Mouse (Mus musculus) gastrocnemius, postnatal 10 days (tissue): ENCODE data around the gene Ifit2. TPM values are rescaled to one million over a fixed set of nuclear protein-coding genes. Genes with fewer than 3 reads are reported as not detected.
"Not testable (repeated sequence)": the region's sequence is repeated elsewhere in the genome, so short reads cannot be mapped to it uniquely, and the experiment has no call there.

Experiments
- DNase-seq: peaks from one replicate; pipeline ENCODE4 v3.0.0; 2021; ENCODE audit warnings: mixed read lengths
- total RNA-seq, 2 experiments: library from RNA; stranded (reverse); gene quantifications; 2 replicates each; pipeline ENCODE4 v1.2.3; 2021

The Ifit2 gene
- total RNA-seq, 2 experiments from 2014 or later: 3.1 to 3.3 TPM

GRCm38 (mm10) chr19:34596811-34597210, 46.3 kb downstream of the Ifit2 start:
- DNase-seq: no peak

GRCm38 (mm10) chr19:34598341-34598740, 47.8 kb downstream of the Ifit2 start:
- DNase-seq: peak; percentile 18

GRCm38 (mm10) chr19:34599250-34599649, 48.8 kb downstream of the Ifit2 start:
- not testable (repeated sequence) for DNase-seq

GRCm38 (mm10) chr19:34601888-34602287, 51.4 kb downstream of the Ifit2 start, which contains the start of gene Ifit1bl1:
TSS of gene Ifit1bl1 (minus strand) at chr19:34601956.
- not testable (repeated sequence) for DNase-seq

GRCm38 (mm10) chr19:34605472-34605871, 55.0 kb downstream of the Ifit2 start:
- DNase-seq: no peak

- DNase-seq: not testable (repeated sequence)
Measured at GRCm38 (mm10) chr19:34607237-34608051, 57.0 kb downstream of the Ifit2 start, which contains the start of gene Ifit3b. TSS of gene Ifit3b (plus strand) at chr19:34607970.

GRCm38 (mm10) chr19:34610118-34610517, 59.6 kb downstream of the Ifit2 start:
- DNase-seq: not testable (repeated sequence)

GRCm38 (mm10) chr19:34612243-34613001, 61.9 kb downstream of the Ifit2 start:
- not testable (repeated sequence) for DNase-seq

GRCm38 (mm10) chr19:34620871-34621270, 70.4 kb downstream of the Ifit2 start:
- DNase-seq: no peak

- DNase-seq: no peak
Measured at GRCm38 (mm10) chr19:34623781-34624180, 73.3 kb downstream of the Ifit2 start.

GRCm38 (mm10) chr19:34624663-34625062, 74.2 kb downstream of the Ifit2 start:
- no peak for DNase-seq

Other genes with a start within 250 kb of the Ifit2 start
- gene Ch25h, start 75.5 kb upstream of the Ifit2 start, total RNA-seq: under 1 TPM in 1 of 2 experiments, not detected in 1; 0.32 TPM
- gene Lipa, start 23.2 kb upstream of the Ifit2 start, total RNA-seq: 10 to 100 TPM; 12.5 to 17.1 TPM
- 1 to 10 TPM in 1 of 2 experiments, under 1 TPM in 1; 0.87 to 1.6 TPM for gene Ifit3, start 32.8 kb downstream of the Ifit2 start, total RNA-seq
- under 1 TPM; 0.11 to 0.16 TPM for gene Ifit1bl1, start 51.3 kb downstream of the Ifit2 start, total RNA-seq
- gene Ifit3b, start 57.3 kb downstream of the Ifit2 start, total RNA-seq: under 1 TPM; 0.40 to 0.50 TPM
- under 1 TPM in 1 of 2 experiments, not detected in 1; 0.12 TPM for gene Ifit1bl2, start 90.0 kb downstream of the Ifit2 start, total RNA-seq
- under 1 TPM; 0.09 to 0.12 TPM for gene Ifit1, start 90.2 kb downstream of the Ifit2 start, total RNA-seq
- 1 to 10 TPM; 1.5 to 2.1 TPM for gene Slc16a12, start 196.6 kb downstream of the Ifit2 start, total RNA-seq